Mouse (Mus musculus) frontal cortex, postnatal 10 days (tissue): ENCODE data around the gene Mzf1.
"Not testable (repeated sequence)": the region's sequence is repeated elsewhere in the genome, so short reads cannot be mapped to it uniquely, and the experiment has no call there.

Experiments used
- DNase-seq, 2 experiments: peaks; one replicate each; pipeline ENCODE4 v3.0.0; 2022; ENCODE audit warnings: low spot score in 2 of 2, mixed read lengths in 1 of 2

Gene Mzf1

GRCm38 (mm10) chr7:13054287-13055010, at the start of gene Mzf1:
Gene Mzf1, minus strand, starts transcription at chr7:13054764.
- DNase-seq, result peak; percentile 95 to 97

DNA sequence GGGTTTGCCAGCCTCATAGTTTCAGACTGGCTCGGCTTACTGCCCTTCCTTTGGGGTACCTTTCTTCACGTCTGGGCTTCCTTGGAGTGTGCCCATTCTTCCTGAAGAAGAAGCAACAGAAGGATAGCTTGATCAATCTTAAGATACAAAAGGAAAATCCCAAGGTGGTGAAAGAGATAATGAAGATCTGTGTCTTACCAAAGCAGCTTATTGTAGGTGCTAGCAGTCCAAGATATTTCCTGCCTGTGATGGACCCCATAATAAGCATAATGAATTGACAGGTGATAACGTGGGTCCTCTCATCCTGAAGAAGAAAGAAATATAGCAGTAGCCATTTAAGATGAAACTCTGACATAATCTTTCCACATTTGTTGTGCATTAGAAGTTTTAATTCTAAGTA, 40.5 kb upstream of the Mzf1 start, which contains the start of gene Vmn1r85:
Vmn1r85 (minus strand) TSS at position 101 of the 400 bp plus-strand sequence.
- DNase-seq, result no peak

GRCm38 (mm10) chr7:13072293-13072692, 17.7 kb upstream of the Mzf1 start:
- DNase-seq, result no peak

- not testable (repeated sequence) for DNase-seq
These were observed 8.8 kb upstream of the Mzf1 start for GRCm38 (mm10) chr7:13063399-13063798.

- DNase-seq, result no peak
These were observed 5.0 kb upstream of the Mzf1 start for GRCm38 (mm10) chr7:13059536-13059935.

- DNase-seq, result no peak
These were observed 2.5 kb upstream of the Mzf1 start for GRCm38 (mm10) chr7:13056913-13057700.

GRCm38 (mm10) chr7:13053961-13054286, 640 bp downstream of the Mzf1 start:
- no peak for DNase-seq

GRCm38 (mm10) chr7:13053501-13053900, 1.1 kb downstream of the Mzf1 start:
- peak; percentile 6 to 8 for DNase-seq

GRCm38 (mm10) chr7:13053001-13053400, 1.6 kb downstream of the Mzf1 start:
- DNase-seq, result peak; percentile 11 to 12

DNA sequence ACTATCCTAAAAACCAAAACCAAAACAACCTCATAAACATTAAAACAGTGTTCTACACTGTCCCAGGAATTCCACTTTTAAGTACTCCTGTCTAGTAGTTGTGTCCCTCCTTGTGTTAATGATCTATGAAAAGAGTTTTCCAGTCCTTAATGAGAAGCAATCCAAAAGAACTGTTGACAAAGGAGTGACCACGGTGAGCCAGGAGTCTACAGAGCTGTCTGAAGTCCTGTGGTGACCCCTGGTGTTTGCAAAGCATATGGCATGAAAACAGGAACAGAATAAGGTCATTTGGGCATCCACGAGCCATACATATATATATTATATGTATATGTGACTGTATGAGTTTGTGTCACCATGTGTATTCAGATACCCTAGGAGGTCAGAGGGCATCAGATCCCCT, 8.5 kb downstream of the Mzf1 start:
- peak in 1 of 2 experiments; percentile 17 for DNase-seq

GRCm38 (mm10) chr7:13044254-13044625, 10.3 kb downstream of the Mzf1 start:
- peak in 1 of 2 experiments; percentile 23 for DNase-seq

- DNase-seq, result peak in 1 of 2 experiments; percentile 49
These were observed 10.9 kb downstream of the Mzf1 start for GRCm38 (mm10) chr7:13043445-13044253.

- no peak for DNase-seq
These were observed 11.5 kb downstream of the Mzf1 start for GRCm38 (mm10) chr7:13043120-13043444.

DNA sequence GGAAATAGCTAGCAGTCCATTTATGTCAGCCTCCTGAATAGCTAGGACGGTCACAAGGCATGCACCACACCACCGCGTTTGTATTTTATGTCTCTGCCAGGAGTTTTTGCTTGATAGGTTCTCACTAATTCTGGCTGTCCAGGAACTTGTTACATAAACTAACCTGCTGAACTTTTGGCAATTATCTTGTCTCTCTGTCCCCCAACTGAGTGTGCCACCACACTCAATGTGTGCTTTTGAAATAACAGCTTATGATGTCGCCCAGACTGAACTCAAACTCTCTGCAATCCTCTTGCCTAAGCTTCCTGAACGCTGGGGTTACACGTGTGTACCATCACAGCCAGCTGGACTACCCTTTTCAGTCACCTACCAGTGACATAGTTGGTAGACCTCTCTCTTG, 12.1 kb downstream of the Mzf1 start:
- DNase-seq, result no peak

GRCm38 (mm10) chr7:13041256-13041655, 13.3 kb downstream of the Mzf1 start:
- DNase-seq, result no peak

GRCm38 (mm10) chr7:13039181-13039580, 15.4 kb downstream of the Mzf1 start:
- no peak for DNase-seq

DNA sequence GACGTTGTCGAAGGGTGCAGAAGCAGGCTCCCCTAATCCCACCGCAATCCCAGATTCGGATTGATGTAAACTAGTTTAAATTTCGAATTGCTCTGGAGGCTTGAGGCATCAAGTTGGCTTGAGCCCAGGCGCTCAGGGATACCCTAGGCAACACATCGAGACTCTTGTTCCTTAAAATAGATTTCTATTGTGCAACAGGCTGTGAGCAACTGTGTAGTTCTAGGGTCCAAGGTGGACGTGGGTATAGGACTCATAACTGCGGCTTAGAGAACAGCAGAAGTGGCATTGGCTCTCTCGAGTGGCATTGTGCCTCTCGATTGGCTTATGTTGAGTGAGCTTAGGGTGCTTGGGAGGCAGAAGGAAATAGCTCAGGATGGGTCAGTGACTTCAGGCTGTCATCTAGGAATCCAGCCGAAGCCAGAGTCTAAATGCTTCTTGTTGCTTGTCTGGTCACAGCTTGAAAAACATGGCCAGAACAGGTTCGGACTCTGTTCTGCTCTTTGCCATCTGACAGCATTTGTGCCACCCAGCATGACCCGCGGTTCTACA, 15.9 kb downstream of the Mzf1 start:
- DNase-seq, result no peak

DNA sequence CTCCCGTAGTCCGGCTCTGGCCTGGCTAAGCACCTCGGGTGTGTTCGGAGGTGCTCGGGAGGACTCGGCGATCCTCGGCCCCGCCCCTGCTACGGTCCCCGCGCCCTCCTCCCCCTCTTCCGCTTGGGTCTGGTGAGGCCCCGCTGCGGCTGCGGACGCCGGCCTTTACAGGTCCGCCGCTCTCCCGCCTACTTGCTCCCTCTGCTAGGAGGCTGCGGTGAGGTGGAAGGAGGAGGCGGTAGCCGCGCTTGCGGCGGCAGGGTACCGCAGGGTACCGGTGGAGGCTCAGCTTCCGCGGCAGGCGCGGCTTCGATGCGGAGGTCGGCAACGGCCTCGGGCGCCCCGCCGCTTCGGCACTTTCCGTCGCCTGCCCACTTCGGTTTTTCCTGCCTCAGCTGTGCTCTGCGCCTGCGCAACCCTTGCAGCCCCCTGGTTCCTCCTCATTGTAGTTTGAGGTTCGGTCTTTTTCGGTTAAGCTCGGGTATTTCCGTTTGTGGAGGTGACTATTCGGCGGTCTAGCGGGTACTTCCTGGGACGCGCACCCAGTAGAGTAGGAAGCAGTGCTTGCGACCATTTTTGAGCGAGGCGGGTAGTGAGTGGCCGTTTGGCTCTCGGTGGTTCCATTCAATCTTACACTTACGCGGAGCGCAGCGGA, 16.5 kb downstream of the Mzf1 start, which contains the start of gene Ube2m:
Ube2m (minus strand) TSS at position 375 of the 655 bp plus-strand sequence.
- peak; percentile 98 to 100 for DNase-seq

DNA sequence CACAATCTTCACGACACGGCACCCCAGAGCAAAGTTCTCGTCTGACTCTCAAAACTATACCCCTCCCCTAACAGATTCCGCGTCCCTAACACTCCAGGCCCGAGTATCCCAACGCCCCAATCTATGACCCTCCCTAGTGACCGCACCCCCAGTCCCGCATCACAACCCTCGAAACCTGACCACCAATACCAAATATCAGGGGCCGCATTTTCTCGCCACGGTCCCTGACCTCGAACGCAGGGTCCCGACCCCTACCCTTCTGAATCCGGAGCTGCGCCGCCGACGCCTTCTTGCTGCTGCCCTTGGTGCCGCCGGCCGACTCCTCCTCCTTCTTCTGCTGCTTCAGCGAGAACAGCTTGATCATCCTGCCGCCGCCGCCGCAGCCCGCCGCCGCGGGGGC, 17.2 kb downstream of the Mzf1 start:
- DNase-seq, result peak in 1 of 2 experiments; percentile 60

DNA sequence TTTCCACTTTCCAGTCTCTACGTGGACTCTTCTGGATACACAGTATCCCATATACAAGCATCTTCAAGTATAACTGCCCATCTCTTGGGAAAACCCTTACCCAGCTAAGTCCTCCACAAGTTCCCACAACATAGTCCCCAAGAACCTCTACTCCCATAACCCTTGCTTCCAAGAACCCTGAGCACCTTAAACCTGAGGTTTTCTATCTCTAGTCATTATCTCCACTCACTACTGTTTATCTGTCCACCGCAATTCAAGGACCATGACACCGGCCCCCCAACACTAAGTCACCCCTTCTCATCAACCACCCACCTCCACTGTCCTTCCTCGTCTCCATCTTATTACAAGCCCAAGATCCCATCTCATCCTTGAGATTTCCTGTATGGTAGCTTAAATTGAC, 17.8 kb downstream of the Mzf1 start:
- DNase-seq, result no peak

DNA sequence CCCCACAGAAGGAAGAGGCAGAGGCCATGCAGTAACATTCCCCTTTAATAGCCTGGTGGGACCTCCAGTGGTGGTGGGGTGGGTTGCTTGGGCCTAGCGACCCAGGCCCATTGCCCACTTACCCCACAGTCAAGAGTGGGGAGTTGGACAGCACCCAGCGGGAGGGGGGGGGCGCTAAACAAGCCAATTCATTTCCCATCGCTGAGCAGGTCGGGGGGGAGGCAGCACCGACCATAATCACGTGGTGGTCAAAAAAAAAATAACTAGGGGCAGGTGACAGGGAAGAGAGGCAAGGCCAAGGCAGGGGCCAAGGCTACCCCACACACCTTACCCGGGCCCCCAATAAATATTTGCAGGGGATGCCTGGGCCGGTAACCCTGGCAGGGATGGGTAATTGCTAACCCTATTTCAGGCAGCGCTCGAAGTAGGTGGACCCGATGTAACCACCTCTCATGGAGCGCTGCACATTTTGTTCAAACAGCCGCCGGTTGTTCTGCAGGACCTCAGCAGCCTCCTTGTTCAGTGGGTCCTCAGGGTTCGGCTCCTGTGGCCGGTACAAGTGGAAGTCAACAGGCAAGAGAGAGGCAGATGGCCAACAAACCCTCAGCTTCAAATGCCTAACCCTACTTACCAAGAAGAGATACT, 19.2 kb downstream of the Mzf1 start:
- no peak for DNase-seq
